Mouse (Mus musculus) myocyte (in vitro differentiated cells): ENCODE results near the gene Setd7.

ENCODE experiments used
- MYOG ChIP-seq, 3 experiments: IDR thresholded peaks; one replicate each; pipeline ENCODE4 v1.6.1; 2011; ENCODE audit warnings: control low read depth in 2 of 3, low read depth in 2 of 3, mild to moderate bottlenecking in 2 of 3; ENCODE audit not compliant: insufficient read length in 2 of 3, control insufficient read depth in 1 of 3, insufficient read depth in 1 of 3
- REST ChIP-seq: IDR thresholded peaks from one replicate; pipeline ENCODE4 v1.6.1; 2011; ENCODE audit warnings: mild to moderate bottlenecking, control low read depth, moderate library complexity; ENCODE audit not compliant: insufficient read depth, insufficient read length
- TCF12 ChIP-seq: IDR thresholded peaks from one replicate; pipeline ENCODE4 v1.6.1; 2011; ENCODE audit warnings: mild to moderate bottlenecking, control low read depth; ENCODE audit not compliant: poor library complexity, insufficient read depth, severe bottlenecking
- USF1 ChIP-seq: IDR thresholded peaks from one replicate; pipeline ENCODE4 v1.6.1; 2011; ENCODE audit warnings: low read depth, mild to moderate bottlenecking, control low read depth, moderate library complexity

DNA sequence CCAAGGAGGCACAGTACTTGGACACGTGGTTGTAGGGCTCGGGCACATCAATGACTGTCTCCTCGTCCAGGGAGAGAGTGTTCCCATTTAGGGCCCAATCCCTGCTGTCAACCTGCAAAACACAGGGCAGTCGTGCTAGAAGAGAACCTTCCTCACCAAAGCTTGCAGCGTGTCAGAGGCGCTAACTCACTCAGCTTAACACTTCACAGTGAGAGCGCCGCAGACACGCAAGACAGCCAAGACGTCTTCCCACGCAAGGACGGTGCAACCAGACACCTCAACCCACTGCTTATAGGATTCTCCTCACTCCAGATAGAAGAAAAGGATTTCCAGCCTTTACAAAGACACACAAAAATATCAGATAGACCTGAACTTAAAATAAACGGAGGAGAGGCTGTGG, 33.8 kb downstream of the Setd7 start:
- TF ChIP-seq MYOG (IDR thresholded peaks at IDR 0.05; ENCODE audit: control insufficient read depth in 1 of 3, insufficient read depth in 1 of 3, insufficient read length in 2 of 3, low read depth in 2 of 3) (no peak), USF1 (no peak), TCF12 (no peak), REST (no peak)
